Mouse (Mus musculus): ENCODE data around the gene Slc2a12. TPM values are rescaled to one million over a fixed set of nuclear protein-coding genes. Genes with fewer than 3 reads are reported as not detected.

Gene Slc2a12
- polyA plus RNA-seq (2012; rRNA removed) = 0.18 and 0.24 TPM in 2 replicates

DNA sequence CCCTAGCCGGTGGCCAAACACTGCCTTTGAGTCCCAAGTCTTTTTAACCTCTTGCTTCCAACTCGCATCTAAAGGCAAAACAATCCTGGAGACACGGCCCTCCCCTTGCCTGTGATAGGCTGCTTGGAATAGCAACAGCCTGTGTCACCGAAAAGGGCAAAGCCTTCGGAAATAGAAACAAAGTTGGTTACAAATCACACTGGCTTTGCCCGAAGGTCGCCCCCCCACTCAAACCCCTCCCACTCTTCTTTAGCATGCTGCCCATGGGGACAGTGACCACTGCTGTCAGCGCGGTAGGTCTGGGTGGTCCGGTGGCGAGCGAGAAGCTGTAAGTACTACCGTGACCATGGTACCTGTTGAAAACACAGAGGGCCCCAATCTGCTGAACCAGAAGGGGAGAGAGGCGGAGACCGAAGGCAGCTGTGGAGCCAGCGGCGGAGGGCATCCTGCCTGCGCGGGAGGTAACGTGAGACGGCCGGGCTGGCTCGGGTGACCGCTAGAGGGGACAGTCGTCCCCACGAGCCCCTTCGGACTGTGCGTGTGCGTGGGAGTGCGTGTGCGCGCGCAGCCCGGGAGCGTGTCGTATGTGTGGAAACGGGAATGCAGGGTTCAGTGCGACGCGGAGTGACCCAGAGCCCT lies at the start of gene Slc2a12:
Slc2a12 (plus strand) TSS at position 159 of the 639 bp plus-strand sequence.
- TF ChIP-seq POLR2A (IDR thresholded peaks at IDR 0.05; ENCODE audit: low read depth, low read length) (no peak), CTCF (IDR thresholded peaks at IDR 0.05; ENCODE audit: extremely low read depth, insufficient read length, insufficient replicate concordance, low read depth, low read length) (no peak)
- Histone ChIP-seq H3K27ac (ENCODE audit: insufficient read depth, low read depth, low read length) (no peak within 1 kb of the TSS), H3K4me3 (ENCODE audit: low read depth, low read length) (peak within 1 kb of the TSS; percentile 58), H3K4me1 (ENCODE audit: control insufficient read depth, insufficient read depth, insufficient read length, low read length) (no peaks in the 10 kb centered on the region), H3K27me3 (ENCODE audit: control insufficient read depth, insufficient read depth, low read length) (no peaks in the 10 kb centered on the region), H3K36me3 (ENCODE audit: control insufficient read depth, insufficient read depth, low read length) (no peaks in the 10 kb centered on the region)
- WGBS = 6% methylated on average over 40 of the region's 40 CpGs

DNA sequence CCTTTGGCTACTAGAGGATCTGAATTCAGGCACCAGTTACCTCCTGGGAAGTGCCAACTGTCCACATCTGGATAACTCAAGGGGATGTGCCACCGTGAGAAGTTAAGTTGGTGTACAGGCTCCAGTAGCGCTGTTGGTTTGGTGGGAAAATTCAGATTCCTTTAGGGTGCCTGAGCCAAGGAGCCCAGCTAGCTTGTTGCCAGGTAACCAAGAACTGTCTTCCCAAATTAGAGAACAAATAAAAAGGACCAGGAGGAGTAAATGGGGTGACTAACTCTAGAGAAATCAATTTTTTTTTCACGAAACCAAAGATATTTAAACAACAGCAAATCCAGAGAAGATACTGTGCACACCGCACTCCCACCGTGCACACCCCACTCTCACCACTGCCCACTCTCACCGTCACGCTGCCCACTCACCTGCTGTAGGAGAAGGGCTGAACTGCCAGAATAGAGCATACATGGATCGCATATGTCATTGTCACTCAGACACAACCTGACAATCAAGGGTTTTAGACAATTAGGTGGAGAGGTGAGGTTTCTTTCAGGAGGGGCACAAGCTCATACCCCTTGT lies 45.8 kb upstream of the Slc2a12 start:
- Histone ChIP-seq H3K27me3 (ENCODE audit: control insufficient read depth, insufficient read depth, low read length) (no peaks in the 10 kb centered on the region), H3K27ac (ENCODE audit: insufficient read depth, low read depth, low read length) (no peak overlapping the region), H3K4me3 (ENCODE audit: low read depth, low read length) (no peak overlapping the region), H3K4me1 (ENCODE audit: control insufficient read depth, insufficient read depth, insufficient read length, low read length) (no peaks in the 10 kb centered on the region), H3K36me3 (ENCODE audit: control insufficient read depth, insufficient read depth, low read length) (no peaks in the 10 kb centered on the region)
- TF ChIP-seq POLR2A (IDR thresholded peaks at IDR 0.05; ENCODE audit: low read depth, low read length) (no peak), CTCF (IDR thresholded peaks at IDR 0.05; ENCODE audit: extremely low read depth, insufficient read length, insufficient replicate concordance, low read depth, low read length) (no peak)
- WGBS = 74% methylated on average over 8 of the region's 8 CpGs

DNA sequence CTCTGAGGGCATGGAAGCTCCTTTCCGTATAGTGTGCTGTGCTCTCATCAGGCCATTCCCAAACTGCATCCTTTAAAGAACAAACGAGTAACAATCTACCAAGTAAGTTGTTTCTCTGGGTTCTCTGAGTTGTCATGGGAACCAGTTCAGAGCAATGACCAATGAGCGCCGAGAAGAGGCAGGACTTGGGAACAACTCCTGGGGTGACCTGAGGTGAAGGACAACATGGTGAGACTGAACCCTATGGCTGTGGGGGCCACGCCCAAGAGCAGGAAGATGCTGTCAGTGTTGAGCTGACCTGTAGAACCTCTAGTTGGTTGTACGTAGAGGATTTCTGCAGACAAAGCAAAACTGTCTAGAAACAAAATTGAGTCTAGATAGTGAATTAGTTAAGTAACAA lies 43.8 kb upstream of the Slc2a12 start:
- Histone ChIP-seq H3K4me3 (ENCODE audit: low read depth, low read length) (no peak overlapping the region), H3K4me1 (ENCODE audit: control insufficient read depth, insufficient read depth, insufficient read length, low read length) (no peaks in the 10 kb centered on the region), H3K36me3 (ENCODE audit: control insufficient read depth, insufficient read depth, low read length) (no peaks in the 10 kb centered on the region), H3K27ac (ENCODE audit: insufficient read depth, low read depth, low read length) (no peak overlapping the region), H3K27me3 (ENCODE audit: control insufficient read depth, insufficient read depth, low read length) (no peaks in the 10 kb centered on the region)
- WGBS = 84% methylated on average over 6 of the region's 6 CpGs
- no peak for TF ChIP-seq POLR2A (IDR thresholded peaks at IDR 0.05; ENCODE audit: low read depth, low read length)
- no peak for TF ChIP-seq CTCF (IDR thresholded peaks at IDR 0.05; ENCODE audit: extremely low read depth, insufficient read length, insufficient replicate concordance, low read depth, low read length)

DNA sequence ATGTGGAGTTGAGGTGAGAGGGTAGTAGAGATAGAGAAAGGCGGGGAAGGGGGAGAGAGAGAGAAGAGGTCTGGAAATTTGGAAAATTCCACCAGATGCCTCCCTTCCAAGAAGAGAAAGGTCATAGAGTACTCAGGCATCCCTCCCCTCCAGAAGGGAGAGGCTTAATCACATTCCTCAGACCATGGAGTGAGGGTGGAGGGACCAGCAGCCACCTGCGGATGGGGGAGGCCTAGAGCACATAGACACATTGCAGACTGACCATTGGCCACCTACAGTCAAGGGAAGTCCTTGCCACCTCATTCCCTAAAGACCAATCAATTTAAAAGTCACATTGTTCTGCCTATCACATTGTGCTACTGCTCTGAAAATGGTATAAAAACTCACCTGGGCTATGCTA lies 40.0 kb upstream of the Slc2a12 start:
- 75% methylated on average over 2 of the region's 2 CpGs for WGBS
- Histone ChIP-seq H3K27ac (ENCODE audit: insufficient read depth, low read depth, low read length) (no peak overlapping the region), H3K4me3 (ENCODE audit: low read depth, low read length) (no peak overlapping the region), H3K36me3 (ENCODE audit: control insufficient read depth, insufficient read depth, low read length) (no peaks in the 10 kb centered on the region), H3K4me1 (ENCODE audit: control insufficient read depth, insufficient read depth, insufficient read length, low read length) (no peaks in the 10 kb centered on the region), H3K27me3 (ENCODE audit: control insufficient read depth, insufficient read depth, low read length) (no peaks in the 10 kb centered on the region)
- TF ChIP-seq POLR2A (IDR thresholded peaks at IDR 0.05; ENCODE audit: low read depth, low read length) (no peak), CTCF (IDR thresholded peaks at IDR 0.05; ENCODE audit: extremely low read depth, insufficient read length, insufficient replicate concordance, low read depth, low read length) (no peak)

DNA sequence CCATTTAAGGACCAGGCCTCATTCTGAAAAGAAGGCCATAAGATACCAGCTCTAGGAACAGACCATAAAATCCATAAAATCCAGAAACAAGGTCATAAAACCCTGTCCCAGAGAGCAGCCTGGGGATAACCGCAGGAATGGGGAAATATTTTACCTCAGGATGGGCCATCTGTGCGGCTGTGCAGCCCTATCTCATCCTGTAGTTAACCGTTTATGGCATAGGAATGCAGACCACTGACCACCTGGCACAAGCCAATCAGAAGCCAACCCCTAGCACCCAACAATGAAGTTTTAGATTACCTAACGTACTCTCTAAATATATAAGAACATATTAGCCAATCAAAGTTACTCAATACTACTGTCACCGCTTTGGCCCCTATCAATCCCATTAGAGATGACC lies 36.5 kb upstream of the Slc2a12 start:
- Histone ChIP-seq H3K36me3 (ENCODE audit: control insufficient read depth, insufficient read depth, low read length) (no peaks in the 10 kb centered on the region), H3K27ac (ENCODE audit: insufficient read depth, low read depth, low read length) (no peak overlapping the region), H3K4me3 (ENCODE audit: low read depth, low read length) (no peak overlapping the region), H3K4me1 (ENCODE audit: control insufficient read depth, insufficient read depth, insufficient read length, low read length) (no peaks in the 10 kb centered on the region), H3K27me3 (ENCODE audit: control insufficient read depth, insufficient read depth, low read length) (no peaks in the 10 kb centered on the region)
- 63% methylated on average over 5 of the region's 5 CpGs for WGBS
- TF ChIP-seq POLR2A (IDR thresholded peaks at IDR 0.05; ENCODE audit: low read depth, low read length) (no peak), CTCF (IDR thresholded peaks at IDR 0.05; ENCODE audit: extremely low read depth, insufficient read length, insufficient replicate concordance, low read depth, low read length) (no peak)

DNA sequence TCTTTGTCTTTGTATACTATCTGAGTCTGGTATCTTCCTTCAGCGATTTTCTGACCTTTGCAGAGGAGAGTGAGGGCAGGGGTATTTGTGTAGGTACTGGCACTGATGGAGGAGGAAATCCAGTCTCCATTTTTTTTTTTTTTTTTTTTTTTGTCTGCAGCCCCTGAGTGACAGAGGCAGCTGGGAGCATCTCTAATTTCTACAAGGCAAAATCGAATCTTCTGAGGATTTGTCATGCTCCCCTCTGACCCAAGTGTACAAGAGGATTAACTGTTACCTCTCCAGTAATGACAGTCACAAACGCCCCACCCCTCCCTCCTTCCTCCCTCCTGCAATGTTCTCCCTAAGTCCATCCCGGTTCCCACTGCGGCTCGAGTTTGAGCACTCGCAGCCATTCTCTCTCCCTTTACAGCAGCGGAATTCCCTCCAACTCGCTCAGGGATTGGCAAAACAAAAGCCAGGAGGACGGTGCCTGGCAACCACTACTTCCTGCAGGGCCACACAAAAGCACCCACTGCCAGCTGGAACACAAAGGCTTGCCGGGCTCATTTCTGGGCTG lies 35.9 kb upstream of the Slc2a12 start:
- no peaks in the 10 kb centered on the region for H3K36me3 ChIP-seq (ENCODE audit: control insufficient read depth, insufficient read depth, low read length)
- no peak for TF ChIP-seq POLR2A (IDR thresholded peaks at IDR 0.05; ENCODE audit: low read depth, low read length)
- no peak for TF ChIP-seq CTCF (IDR thresholded peaks at IDR 0.05; ENCODE audit: extremely low read depth, insufficient read length, insufficient replicate concordance, low read depth, low read length)
- 9% methylated on average over 11 of the region's 11 CpGs for WGBS
- H3K4me3 ChIP-seq (ENCODE audit: low read depth, low read length) = no peak overlapping the region
- H3K4me1 ChIP-seq (ENCODE audit: control insufficient read depth, insufficient read depth, insufficient read length, low read length) = no peaks in the 10 kb centered on the region
- no peaks in the 10 kb centered on the region for H3K27me3 ChIP-seq (ENCODE audit: control insufficient read depth, insufficient read depth, low read length)
- H3K27ac ChIP-seq (ENCODE audit: insufficient read depth, low read depth, low read length) = no peak overlapping the region

DNA sequence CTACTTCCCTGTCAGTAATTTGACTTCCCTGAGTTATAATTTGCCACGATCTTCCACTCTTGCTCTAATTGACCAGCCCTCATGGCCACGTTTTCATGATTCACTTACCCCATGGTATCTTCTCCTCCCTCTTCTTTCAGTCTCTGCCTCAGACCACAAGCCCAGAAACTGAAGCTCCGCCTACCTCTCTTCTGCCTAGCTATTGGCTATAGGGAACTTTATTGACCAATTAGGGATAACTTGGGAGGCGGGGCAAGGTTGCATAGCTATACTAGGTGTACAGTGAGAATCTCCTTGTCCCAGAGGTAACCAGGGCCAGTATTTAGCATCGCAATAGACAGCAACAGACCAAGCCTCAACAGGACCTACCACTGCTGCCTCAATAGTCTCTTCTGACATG lies 31.5 kb upstream of the Slc2a12 start:
- H3K27ac ChIP-seq (ENCODE audit: insufficient read depth, low read depth, low read length) = no peak overlapping the region
- 77% methylated on average over 5 of the region's 5 CpGs for WGBS
- no peaks in the 10 kb centered on the region for H3K4me1 ChIP-seq (ENCODE audit: control insufficient read depth, insufficient read depth, insufficient read length, low read length)
- H3K36me3 ChIP-seq (ENCODE audit: control insufficient read depth, insufficient read depth, low read length) = no peaks in the 10 kb centered on the region
- no peak overlapping the region for H3K4me3 ChIP-seq (ENCODE audit: low read depth, low read length)
- TF ChIP-seq POLR2A (IDR thresholded peaks at IDR 0.05; ENCODE audit: low read depth, low read length) (no peak), CTCF (IDR thresholded peaks at IDR 0.05; ENCODE audit: extremely low read depth, insufficient read length, insufficient replicate concordance, low read depth, low read length) (no peak)
- H3K27me3 ChIP-seq (ENCODE audit: control insufficient read depth, insufficient read depth, low read length) = no peaks in the 10 kb centered on the region

Data from small intestine, adult 2 months (tissue).